Mouse (Mus musculus): ENCODE measurements around the gene Rad9b.

- TF ChIP-seq CTCF (IDR thresholded peaks at IDR 0.05; ENCODE audit: extremely low read depth, insufficient read depth, low read length) (no peak), POLR2A (IDR thresholded peaks at IDR 0.05; ENCODE audit: extremely low read depth, insufficient read depth, low read length) (no peak)
Measured at GRCm38 (mm10) chr5:122399871-122400270, 45.8 kb upstream of the Rad9b start.
